ENCODE assay signal across 8 mouse cellular contexts in the genomic region with DNA sequence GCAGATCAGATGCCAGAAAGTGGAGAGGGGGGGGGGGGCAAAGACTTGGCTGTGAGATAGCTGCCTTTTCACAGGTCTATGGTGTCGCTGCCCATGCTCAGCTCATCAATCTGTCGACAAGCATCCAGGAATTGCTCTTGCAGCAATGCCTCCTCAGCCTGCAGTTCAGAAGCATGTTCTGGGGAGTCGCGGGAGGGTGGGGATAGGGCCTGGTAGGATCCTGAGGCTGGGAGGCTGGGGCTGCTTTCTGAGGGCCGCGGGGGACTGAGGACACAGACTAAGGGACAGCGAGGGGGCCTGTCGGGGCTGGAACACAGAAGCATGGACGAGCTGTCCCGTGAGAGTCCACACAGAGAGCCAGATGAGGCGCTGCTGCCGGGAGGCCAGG. TPM values are rescaled to one million over a fixed set of nuclear protein-coding genes. Genes with fewer than 3 reads are reported as not detected.
DNase-seq lines count a peak whose midpoint lies in the region; ATAC-seq and TF ChIP-seq lines count a peak whose summit lies in the region.

No protein-coding gene starts in this region.

- WGBS in spleen, adult 2 months, result 19% methylated on average over 12 of the region's 12 CpGs
- WGBS in limb, embryonic 12.5 days, result 6% methylated on average over 12 of the region's 12 CpGs
- WGBS in stomach, embryonic 14.5 days, result 4% methylated on average over 12 of the region's 12 CpGs

- H3K27ac ChIP-seq in spleen, adult 2 months (ENCODE audit: insufficient read depth, low read length), result no peak overlapping the region
- H3K27ac ChIP-seq in limb, embryonic 12.5 days, result no peak overlapping the region
- no peak overlapping the region for H3K27ac ChIP-seq in stomach, embryonic 14.5 days (ENCODE audit: low read length)

- H3K9ac ChIP-seq in limb, embryonic 12.5 days (replicated peaks), result peak overlapping the region; percentile 74; the same call in 1 of the 2 replicates
- no peak overlapping the region for H3K9ac ChIP-seq in stomach, embryonic 14.5 days (replicated peaks; ENCODE audit: low read depth, low read length)

- no peaks in the 10 kb centered on the region for H3K36me3 ChIP-seq in spleen, adult 2 months (ENCODE audit: control insufficient read depth, insufficient read depth, low read length)
- no peaks in the 10 kb centered on the region for H3K36me3 ChIP-seq in limb, embryonic 12.5 days
- no peaks in the 10 kb centered on the region for H3K36me3 ChIP-seq in stomach, embryonic 14.5 days (ENCODE audit: control insufficient read depth, insufficient read depth, low read length)

- H3K4me1 ChIP-seq in spleen, adult 2 months (ENCODE audit: control insufficient read depth, insufficient read depth, insufficient read length), result peaks cover 9% of the 10 kb centered on the region
- H3K4me1 ChIP-seq in limb, embryonic 12.5 days (replicated peaks), result peaks cover 18% of the 10 kb centered on the region
- peaks cover 12% of the 10 kb centered on the region for H3K4me1 ChIP-seq in stomach, embryonic 14.5 days (ENCODE audit: control insufficient read depth, insufficient read depth, low read length)

- TF ChIP-seq CTCF in spleen, adult 2 months (IDR thresholded peaks at IDR 0.05; ENCODE audit: extremely low read depth, insufficient read depth, insufficient read length, insufficient replicate concordance), result no peak

- peak; percentile 89 for DNase-seq in heart, adult 11 months
- DNase-seq in heart, postnatal 4 days, result no peak
- DNase-seq in spleen, adult 2 months (ENCODE audit: low read depth in 1 of 2, low spot score in 2 of 2), result no peak
- DNase-seq in spleen, postnatal 4 days (ENCODE audit: low spot score in 2 of 2), result no peak
- no peak for DNase-seq in cerebellum, adult 18-20 months
- DNase-seq in spleen, postnatal 14 days (ENCODE audit: low spot score in 2 of 2), result no peak

- no peak for TF ChIP-seq POLR2A in spleen, adult 2 months (IDR thresholded peaks at IDR 0.05; ENCODE audit: low read depth, low read length)

- no peaks in the 10 kb centered on the region for H3K9me3 ChIP-seq in limb, embryonic 12.5 days
- H3K9me3 ChIP-seq in stomach, embryonic 14.5 days (ENCODE audit: control insufficient read depth, low read depth, low read length), result no peaks in the 10 kb centered on the region

- H3K4me3 ChIP-seq in spleen, adult 2 months (ENCODE audit: extremely low read depth, insufficient read depth, insufficient read length), result peak overlapping the region; percentile 60; the same call in 1 of the 2 replicates
- H3K4me3 ChIP-seq in limb, embryonic 12.5 days (replicated peaks), result peak overlapping the region; percentile 61
- H3K4me3 ChIP-seq in stomach, embryonic 14.5 days (ENCODE audit: low read depth, low read length), result peak overlapping the region; percentile 47; the same call in 1 of the 2 replicates

- peaks cover 18% of the 10 kb centered on the region for H3K27me3 ChIP-seq in spleen, adult 2 months (ENCODE audit: control insufficient read depth, insufficient read depth, low read length)
- H3K27me3 ChIP-seq in limb, embryonic 12.5 days, result peaks cover 72% of the 10 kb centered on the region
- peaks cover 20% of the 10 kb centered on the region for H3K27me3 ChIP-seq in stomach, embryonic 14.5 days (ENCODE audit: control insufficient read depth, insufficient read depth, low read length)

- H3K4me2 ChIP-seq in limb, embryonic 12.5 days, result peak overlapping the region; percentile 100
- H3K4me2 ChIP-seq in stomach, embryonic 14.5 days (replicated peaks; ENCODE audit: low read depth, low read length), result peak overlapping the region; percentile 99

- no peak for ATAC-seq in limb, embryonic 12.5 days (ENCODE audit: insufficient number of reproducible peaks, insufficient read depth, low FRiP score, low TSS enrichment, low read depth)
- ATAC-seq in stomach, embryonic 14.5 days (ENCODE audit: insufficient number of reproducible peaks, insufficient read depth, low FRiP score, low read depth), result no peak

RNA-seq across cellular contexts. Expression of a gene that starts 4.9 kb away (rescaled TPM):
- total RNA-seq in heart, postnatal 4 days (2021), result 10 to 100 TPM; 30.3 to 32.5 TPM
- polyA plus RNA-seq in spleen, adult 2 months (2012; rRNA removed), result 3.6 and 4.2 TPM in 2 replicates
- polyA plus RNA-seq in limb, embryonic 12.5 days (2016; fragmentation: Nextera tagmentation; extraction: Ambion mirVana), result 54.0 and 59.5 TPM in 2 replicates
- 44.1 and 48.5 TPM in 2 replicates for polyA plus RNA-seq in stomach, embryonic 14.5 days (2014; fragmentation: Nextera tagmentation; extraction: Ambion mirVana)

RNA-seq across cellular contexts. Expression of a gene that starts 9.7 kb away (rescaled TPM):
- total RNA-seq in heart, postnatal 4 days (2021), result 1 to 10 TPM; 7.3 to 7.7 TPM
- 0.20 and 0.25 TPM in 2 replicates for polyA plus RNA-seq in spleen, adult 2 months (2012; rRNA removed)
- polyA plus RNA-seq in limb, embryonic 12.5 days (2016; fragmentation: Nextera tagmentation; extraction: Ambion mirVana), result 1.1 and 1.6 TPM in 2 replicates
- polyA plus RNA-seq in stomach, embryonic 14.5 days (2014; fragmentation: Nextera tagmentation; extraction: Ambion mirVana), result 0.38 and 0.48 TPM in 2 replicates

RNA-seq across cellular contexts. Expression of a gene that starts 46.5 kb away (rescaled TPM):
- total RNA-seq in heart, postnatal 4 days (2021), result 10 to 100 TPM; 29.5 to 30.6 TPM
- 40.7 and 46.7 TPM in 2 replicates for polyA plus RNA-seq in spleen, adult 2 months (2012; rRNA removed)
- 44.5 and 46.7 TPM in 2 replicates for polyA plus RNA-seq in limb, embryonic 12.5 days (2016; fragmentation: Nextera tagmentation; extraction: Ambion mirVana)
- polyA plus RNA-seq in stomach, embryonic 14.5 days (2014; fragmentation: Nextera tagmentation; extraction: Ambion mirVana), result 36.1 and 41.7 TPM in 2 replicates
